Mouse (Mus musculus): ENCODE data around the gene Mcl1.
"Not testable (repeated sequence)": the region's sequence is repeated elsewhere in the genome, so short reads cannot be mapped to it uniquely, and the experiment has no call there.

The Mcl1 gene

DNA sequence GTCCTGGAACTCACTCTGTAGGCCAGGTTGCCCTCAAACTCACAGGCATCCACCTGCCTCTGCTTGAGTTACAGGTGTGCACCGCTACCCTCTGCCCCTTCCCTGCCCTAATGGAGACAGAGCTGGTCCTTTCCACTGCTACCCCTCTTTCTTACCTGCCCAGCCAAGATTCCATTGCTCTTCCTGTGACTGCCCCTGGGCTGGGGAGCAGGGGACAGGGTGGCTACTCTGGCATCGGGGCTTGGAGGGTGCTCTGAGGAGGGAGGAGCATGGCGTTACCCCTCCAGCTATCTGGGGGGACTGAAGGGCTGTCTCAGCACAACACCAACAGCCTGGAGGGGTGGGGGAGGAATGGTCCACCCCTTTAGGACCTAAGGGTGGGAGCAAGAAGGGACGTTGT lies 26.7 kb downstream of the Mcl1 start:
- DNase-seq (ENCODE audit: low read depth, low spot score), result no peak

- DNase-seq (ENCODE audit: low read depth, low spot score), result no peak
Observed at GRCm38 (mm10) chr3:95685701-95686100, 27.1 kb downstream of the Mcl1 start.

DNA sequence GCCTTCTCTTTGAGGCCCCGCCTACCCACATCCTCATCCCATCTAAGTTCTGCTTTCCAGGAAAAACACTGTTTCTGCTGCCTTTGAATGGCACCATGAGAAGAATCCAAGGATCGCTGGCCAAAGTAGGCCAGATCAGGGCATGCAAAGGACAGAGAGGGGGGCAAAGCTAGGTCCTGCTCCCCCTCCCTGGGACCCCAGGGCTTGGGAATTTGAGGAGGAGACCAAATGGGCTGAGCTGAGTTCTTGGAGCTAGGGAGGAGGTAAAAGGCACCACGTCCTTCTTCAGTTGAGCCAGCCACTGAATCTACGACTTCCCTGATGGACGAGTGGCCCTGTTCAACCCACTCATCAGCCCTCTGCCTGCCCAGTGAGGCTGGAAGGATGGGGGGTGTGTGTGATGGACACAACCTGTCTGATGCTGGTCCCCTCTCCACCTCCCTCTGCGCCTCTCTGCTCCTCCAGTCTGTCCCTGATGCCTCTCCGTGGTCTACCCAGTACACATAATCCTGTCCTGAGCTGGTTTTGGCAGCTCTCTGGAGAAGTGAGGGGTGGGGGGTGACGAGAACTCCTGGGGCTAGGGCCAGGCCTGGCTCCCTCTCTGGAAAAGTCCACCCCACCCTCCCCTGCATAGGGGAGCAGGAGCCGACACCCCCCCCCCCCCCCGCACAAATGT lies 28.0 kb downstream of the Mcl1 start:
- DNase-seq (ENCODE audit: low read depth, low spot score), result no peak

DNA sequence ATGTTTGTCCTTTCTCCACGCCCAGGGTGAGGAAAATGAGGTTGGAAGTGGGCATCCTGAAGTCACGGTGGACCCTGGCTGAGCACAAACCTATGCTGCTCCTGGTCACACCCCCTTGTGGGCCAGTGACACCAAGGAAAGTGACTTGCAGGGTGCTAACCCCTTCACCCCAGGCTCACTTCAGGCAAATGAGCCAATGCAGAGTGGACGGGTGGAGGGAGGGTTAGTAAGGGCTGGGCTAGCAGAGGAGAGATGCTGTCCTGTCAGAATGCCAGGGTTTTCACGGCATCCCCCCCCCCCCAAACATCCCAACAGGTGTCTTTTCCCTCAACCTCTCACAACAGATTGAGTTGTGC lies 28.6 kb downstream of the Mcl1 start:
- no peak for DNase-seq (ENCODE audit: low read depth, low spot score)

DNA sequence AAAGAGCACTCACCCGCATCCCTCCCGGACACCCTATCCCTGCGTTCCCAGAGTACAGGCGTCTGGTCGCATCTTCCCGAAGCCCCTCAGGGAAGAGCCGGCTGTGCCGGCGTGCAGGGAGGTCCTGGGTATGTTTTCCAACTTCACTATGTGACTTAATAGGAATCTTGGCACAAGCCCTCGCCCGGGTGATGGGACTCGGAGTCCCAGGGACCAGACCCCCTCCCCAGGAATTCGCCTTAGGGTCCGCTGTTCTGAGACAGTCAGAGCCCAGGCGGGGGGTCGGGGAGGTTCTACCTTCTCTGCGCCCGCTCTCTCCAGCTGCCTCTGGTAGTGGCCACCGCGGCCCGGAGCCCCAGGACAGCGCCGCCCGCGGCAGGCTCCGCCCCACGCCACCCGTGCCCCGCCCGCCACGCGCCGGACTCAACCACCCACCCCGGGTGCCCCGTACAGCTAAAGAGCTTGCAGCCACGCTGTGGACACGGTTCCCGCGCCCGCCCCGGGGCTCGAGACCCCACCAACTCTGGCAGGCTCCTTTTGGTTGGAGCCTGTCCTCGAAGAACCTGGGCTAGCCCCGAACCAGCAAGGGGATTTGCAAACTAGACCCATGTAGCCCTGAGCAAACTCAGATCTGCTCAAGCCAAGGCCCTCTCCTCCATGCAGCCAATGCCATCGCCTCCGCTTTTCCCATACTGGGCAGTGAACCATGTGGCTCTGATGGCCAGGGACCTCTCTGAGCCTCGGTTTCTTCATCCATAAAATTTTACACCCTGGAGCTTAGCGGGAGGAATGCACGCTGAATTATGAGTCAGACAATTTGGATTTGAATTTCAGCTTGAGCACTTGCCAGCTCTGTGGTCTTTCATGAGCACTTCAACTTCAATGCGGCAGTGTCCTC lies 29.2 kb downstream of the Mcl1 start, which contains the start of gene Adamtsl4:
Gene Adamtsl4, minus strand, starts transcription at position 394 of the 898 bp plus-strand sequence.
- peak; percentile 79 for DNase-seq (ENCODE audit: low read depth, low spot score)

- no peak for DNase-seq (ENCODE audit: low read depth, low spot score)
Observed at GRCm38 (mm10) chr3:95689171-95689915, 30.8 kb downstream of the Mcl1 start.

DNA sequence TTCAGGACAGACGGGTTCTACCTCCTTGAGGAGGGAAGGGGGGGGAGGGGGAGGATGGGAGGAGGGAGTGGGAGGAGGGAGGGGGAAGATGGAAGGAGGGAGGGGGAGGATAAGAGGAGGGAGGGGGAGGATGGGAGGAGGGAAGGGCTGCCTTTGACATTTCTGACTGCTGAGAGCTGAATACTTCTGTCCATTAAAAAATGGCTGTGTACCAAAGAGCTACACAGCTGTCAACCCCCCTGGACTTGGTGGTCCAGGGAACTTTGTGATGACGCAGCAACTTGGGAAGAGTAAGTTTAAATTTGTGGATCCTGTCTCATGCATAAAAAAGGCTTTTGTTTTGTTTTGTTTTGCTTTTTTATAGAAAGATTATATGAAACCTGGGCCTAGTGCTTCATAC lies 31.4 kb downstream of the Mcl1 start:
- no peak for DNase-seq (ENCODE audit: low read depth, low spot score)

DNA sequence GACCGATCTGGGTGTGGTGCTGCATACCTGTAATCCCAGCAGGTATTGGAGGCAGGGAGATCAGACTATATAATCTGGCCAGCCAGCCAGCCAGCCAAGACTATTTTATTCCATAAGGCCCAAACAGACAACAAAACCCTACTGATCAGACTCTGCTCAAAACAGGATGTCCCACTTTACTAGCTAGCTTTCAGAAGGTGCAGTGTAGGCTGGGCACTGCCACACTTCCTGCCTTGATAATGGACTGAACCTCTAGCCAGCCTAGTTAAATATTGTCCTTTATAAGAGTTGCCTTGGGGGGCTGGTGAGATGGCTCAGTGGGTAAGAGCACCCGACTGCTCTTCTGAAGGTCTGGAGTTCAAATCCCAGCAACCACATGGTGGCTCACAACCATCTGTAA lies 32.0 kb downstream of the Mcl1 start:
- DNase-seq (ENCODE audit: low read depth, low spot score), result not testable (repeated sequence)

- no peak for DNase-seq (ENCODE audit: low read depth, low spot score)
Observed at GRCm38 (mm10) chr3:95692677-95693076, 34.1 kb downstream of the Mcl1 start.

DNA sequence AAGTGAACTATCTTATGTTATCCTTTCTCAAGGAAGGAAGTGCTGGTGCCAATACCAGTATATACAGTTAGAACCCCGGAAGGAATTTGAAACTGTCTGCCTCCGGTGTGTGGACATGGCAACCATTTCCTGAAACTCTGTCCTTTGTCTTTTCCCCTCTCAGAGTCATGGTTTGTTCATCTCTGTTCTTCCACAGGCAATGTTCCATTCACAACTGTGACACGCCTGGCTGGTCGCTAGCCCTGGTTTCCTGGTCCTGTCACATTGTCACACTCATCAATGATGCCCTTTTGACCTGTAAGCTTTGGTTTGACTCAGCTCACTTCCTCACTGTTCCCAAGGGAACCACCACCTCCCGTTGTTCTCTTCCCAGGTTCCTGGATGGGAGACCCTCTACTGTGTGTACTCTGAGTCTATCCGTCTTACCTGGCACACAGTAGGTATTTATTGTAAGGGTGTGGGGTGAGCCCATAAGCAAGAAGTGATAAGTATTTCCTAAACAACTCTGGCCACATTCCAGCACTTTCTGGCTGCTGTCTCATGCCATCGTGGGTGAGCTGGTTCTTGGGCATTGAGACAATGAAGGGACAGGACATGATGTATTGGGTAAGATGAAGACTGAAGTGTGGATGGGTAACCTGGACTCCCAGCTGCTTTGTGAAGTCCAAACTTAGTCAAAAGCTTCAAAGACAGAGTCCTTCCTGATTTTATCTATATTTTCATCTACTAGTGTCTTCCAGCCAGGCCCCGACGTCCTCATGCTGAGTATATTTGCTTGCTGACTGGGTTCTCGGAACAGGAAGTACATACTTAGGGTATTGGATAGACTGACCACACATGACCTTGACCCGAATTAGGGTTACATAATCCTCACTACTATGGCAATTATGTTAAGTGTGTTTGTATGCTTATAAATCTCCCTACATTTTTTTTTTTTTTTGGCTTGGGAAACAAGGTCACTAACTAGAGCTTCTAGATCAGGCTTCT lies 35.5 kb downstream of the Mcl1 start:
- DNase-seq (ENCODE audit: low read depth, low spot score), result peak; percentile 23

DNA sequence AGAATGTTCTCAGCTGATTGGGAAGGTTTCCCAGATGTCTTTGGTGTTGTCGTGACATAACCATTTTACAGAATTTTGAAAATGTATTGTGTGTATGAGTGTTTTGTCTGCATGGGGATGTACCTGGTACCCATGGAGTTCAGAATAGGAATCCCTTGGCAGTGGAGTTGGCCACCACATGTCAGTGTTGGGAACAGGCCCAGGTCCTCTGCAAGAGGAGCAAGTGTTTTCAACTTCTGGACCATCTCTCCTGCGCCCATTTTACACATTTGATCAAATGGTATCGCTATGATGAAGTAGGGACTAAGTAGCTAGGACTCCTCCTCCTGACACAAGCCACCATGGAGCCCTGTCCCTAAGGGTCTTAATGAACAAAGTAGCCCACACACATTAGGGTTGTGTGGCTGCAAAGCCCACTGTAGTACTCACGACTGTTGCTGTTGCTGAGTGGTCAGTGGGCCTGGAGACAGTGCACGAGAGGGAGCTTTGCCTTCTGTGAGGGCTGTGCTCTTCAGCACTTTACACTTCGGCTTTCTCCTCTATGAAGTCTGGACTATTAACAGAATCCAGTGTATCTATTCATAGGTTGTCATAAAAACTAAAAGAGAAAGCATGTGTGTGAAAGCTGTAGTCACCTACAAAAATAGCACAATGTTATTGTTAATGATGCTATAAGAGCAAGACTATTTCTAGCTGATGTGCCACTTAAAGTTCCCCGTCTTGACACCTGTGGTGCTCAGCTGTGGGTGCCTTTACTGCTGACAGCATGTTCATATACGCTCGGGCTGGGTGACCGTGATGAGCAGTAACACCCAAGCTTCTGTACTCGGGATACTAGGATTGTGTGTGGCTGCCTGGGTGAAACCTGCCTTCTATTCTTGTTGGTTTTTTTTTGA lies 36.5 kb downstream of the Mcl1 start:
- DNase-seq (ENCODE audit: low read depth, low spot score), result no peak

- DNase-seq (ENCODE audit: low read depth, low spot score), result peak; percentile 68
Observed at GRCm38 (mm10) chr3:95695796-95696195, 37.2 kb downstream of the Mcl1 start.

- peak; percentile 73 for DNase-seq (ENCODE audit: low read depth, low spot score)
Observed at GRCm38 (mm10) chr3:95696360-95696759, 37.8 kb downstream of the Mcl1 start.

DNA sequence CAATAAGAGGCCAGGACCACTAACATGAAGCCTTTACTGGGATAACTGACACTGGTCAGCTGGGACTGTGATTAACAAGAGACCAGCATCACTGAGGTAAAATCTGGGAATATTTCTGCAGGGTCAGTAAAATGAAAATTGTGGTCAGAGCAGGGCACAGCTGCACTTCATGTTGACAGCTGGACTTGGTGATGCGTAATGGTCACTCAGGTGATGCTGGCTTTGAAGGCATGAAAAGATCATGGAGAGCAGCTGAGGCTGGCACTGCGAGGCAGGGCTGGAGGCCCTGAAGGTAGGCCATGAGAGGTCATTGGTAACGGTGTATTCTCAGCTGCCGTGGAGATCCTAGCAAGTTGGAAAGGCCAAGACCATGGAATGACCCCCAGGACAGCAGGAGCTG lies 39.7 kb downstream of the Mcl1 start:
- no peak for DNase-seq (ENCODE audit: low read depth, low spot score)

DNA sequence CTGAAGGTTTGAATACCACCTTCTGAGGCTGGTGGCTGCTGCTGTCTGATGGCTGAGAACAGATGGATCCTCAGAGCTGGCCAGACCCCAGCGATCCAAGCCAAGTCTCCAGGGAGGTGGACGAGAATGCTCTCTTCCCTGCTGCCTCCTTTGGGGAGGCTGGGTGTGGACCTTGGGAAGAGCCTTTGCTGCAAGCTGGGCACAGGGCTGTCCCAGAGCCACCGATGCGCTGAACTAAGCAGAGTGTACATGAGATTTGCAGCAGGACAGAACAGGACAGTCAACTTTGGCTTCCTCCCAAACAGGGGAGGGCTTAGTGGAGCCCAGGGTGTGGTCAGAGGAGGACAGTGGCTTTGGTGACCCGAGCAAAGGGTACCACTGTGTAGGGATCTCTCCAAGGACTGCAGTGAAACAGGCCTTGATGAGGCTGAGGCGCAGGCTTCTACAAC lies 41.7 kb downstream of the Mcl1 start:
- DNase-seq (ENCODE audit: low read depth, low spot score), result no peak

- DNase-seq (ENCODE audit: low read depth, low spot score), result no peak
Observed at GRCm38 (mm10) chr3:95701085-95701484, 42.5 kb downstream of the Mcl1 start.

DNA sequence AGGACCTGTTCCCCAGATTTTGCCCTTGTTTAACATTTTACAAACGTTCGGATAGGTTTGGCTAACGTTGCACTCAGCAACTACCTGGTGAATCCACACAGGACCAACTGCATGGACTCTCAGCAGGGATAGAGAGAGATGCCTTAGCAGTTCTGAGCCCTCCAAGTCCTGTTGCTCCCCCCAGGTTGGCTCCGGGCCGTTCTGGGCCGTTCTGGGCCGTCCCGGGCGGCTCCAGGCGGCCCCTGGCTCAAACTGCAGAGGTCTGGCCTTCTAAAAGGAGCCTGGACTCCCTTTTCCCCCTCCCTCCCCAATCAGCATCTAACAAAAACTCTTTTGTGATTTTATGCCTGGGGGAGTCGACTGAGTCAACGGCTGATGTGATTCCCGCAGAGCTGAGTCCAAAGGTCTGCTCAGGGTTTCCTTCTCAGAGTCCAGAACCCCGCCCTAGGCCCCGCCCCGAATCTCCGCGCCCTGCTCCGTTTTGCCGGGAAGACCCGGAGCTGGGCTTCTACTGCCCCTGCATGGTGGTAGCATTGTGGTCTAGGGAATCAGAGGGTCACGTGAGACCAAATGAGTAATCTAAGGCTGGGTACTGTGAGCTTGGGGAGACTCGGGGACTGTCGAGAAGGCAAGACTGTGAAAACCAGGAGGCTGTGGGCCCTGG lies 43.4 kb downstream of the Mcl1 start:
- DNase-seq (ENCODE audit: low read depth, low spot score), result peak; percentile 83

DNA sequence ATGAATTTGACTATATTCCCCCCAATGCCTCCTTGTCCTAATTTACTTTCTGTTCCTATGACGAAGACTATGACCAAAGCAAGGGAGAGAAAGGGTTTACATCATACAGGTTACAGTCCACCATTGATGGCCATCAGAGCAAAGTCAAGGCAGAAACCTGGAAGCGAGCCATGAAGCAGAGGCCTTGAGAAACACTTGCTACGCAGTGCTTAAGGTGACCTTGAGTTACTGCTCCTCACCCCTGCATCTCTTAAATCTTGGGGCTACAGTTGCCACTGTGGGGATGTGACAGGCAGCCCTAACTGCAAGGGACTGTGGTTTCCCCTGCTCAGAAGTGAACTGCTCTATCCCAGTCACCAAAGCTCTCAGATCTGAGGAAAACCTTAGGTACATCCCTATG lies 44.7 kb downstream of the Mcl1 start:
- no peak for DNase-seq (ENCODE audit: low read depth, low spot score)

- DNase-seq (ENCODE audit: low read depth, low spot score), result no peak
Observed at GRCm38 (mm10) chr3:95704612-95705011, 46.0 kb downstream of the Mcl1 start.

All from mesoderm, embryonic 11.5 days (tissue).